Mouse (Mus musculus): ENCODE results near the gene Sprr2b.
"Not testable (repeated sequence)": the region's sequence is repeated elsewhere in the genome, so short reads cannot be mapped to it uniquely, and the experiment has no call there.

Sprr2b gene

DNA sequence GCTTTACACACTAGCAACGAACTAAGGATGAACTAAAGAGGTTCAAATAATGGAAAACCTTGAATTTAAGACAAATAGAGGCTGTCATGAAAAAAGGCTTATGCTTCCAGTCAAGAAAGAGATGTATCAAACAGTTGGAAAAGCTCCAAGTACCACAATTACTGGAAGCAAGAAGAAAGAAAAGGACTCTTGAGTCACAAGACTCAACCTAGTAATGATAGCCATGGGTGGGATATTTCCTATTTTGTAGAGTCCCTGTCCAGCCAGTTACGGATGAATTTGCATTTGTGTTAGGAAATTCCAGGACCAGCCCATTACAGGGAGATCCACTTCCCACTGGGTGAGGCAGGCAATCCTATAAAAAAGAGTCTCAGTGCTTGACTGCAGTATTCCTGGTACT lies at the start of gene Sprr2b:
Sprr2b (plus strand) TSS at position 301 of the 400 bp plus-strand sequence.
- DNase-seq (ENCODE audit: inconsistent ontology term) = no peak

DNA sequence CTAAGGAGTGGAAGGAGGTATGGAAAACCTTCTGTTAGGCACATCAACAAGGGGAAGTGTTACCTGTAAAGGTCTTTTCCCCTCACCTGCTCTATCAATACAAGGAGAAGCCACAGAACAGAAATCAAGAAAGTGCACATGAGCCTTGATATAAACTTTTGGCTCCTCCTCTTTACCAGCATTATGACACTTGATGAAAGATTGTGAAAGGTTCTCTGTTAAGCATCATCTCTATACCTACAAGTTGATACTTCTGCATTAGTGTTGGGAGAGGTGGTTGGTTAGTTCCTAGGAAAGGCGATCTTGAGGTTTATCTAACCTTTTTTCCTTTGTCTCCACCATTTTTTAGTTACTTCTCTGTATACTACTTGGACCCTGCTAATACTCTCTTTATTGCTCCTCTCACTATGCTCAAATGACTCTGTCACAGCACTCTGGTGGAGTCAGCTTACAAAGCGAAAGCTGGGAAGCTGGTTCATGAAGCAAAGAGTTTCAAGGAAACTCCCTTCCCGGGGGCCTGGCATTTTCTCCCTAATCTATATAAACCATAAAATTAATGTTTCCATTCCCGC lies 44.9 kb upstream of the Sprr2b start:
- DNase-seq (ENCODE audit: inconsistent ontology term) = not testable (repeated sequence)

DNA sequence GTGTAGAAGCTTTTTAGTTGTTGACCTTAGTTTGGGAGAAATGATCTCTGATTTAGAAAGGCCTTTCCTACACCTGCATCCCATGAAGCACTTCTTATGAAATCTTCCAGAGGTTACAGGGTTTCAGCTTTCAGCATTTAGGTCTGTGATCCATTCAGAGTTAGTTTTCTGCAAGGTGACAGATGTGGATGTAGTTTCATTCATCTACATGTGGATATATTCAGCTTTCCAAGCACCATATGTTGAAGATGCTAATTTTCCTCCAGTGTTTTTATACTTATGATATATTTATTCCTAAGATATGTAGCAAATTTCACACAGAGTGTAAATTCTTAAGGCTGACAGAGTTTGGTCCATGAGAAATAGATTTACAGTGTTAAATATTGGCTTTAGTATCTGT lies 42.9 kb upstream of the Sprr2b start:
- DNase-seq (ENCODE audit: inconsistent ontology term) = not testable (repeated sequence)

DNA sequence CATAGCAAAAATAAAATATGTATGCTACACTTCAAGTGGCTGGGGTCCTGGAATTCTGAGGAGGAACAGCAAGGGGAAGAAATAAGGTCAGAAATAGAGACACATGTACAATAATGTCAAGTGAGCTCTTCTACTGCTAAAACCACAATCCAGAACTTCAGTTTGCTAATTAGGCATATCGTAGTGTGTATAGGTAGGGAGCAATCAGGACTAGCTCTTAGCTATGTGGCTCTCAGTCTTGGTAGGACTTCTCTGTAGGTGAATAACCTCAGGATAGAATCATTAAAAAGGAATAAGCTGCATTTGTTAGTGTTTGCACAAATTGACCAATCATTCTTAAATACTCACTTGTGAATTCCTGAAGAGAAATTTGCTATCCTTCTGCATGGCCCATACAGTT lies 42.4 kb upstream of the Sprr2b start:
- not testable (repeated sequence) for DNase-seq (ENCODE audit: inconsistent ontology term)

DNA sequence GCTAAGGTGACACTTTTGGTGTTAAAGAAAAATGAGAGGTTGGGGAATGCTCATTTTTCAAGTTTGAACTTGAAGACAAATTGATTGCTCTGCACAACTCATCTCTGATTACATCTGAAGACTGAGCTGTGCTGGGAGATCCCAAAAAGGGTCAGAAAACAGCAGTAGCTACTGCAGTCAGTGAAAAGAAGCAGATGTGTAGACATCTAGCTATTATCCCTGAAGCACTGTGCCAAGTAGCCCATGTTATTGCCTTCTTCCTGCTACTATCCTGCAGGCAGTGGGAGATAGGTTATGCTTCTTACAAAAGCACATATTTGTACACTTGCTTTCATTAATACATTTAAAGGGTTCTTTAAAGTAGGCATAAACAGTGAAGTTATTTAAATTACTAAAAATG lies 36.8 kb upstream of the Sprr2b start:
- not testable (repeated sequence) for DNase-seq (ENCODE audit: inconsistent ontology term)

DNA sequence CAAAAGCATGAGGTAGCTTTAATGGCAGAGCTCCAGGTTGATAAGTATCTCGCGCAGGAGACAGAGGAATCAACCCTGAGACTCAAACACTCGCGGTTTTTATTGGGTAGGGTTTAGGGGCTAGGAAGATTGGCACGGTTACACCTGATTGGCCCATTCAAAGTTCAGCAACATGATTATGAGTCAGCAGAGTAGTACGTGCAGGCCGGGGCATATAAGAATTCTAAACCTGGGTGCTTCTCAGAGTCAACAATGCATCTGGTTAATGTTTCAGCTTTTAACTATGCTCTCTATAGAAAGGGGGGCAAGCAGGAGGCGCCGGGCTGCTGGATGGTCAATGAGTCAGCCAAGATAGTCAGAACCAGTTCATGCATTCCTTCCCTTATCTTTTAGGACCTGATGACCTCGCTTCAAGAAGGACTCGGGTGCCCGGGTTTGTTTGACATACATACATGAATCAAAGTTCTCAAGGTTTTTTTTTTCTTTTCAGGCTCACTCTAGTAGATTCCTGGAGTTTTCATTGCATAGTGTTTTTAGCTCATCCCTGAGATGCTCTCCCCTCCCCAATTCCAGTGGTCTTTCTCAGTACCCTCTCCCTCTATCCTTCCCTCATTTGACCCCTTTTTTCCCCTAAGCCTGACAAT lies 35.3 kb upstream of the Sprr2b start:
- DNase-seq (ENCODE audit: inconsistent ontology term) = not testable (repeated sequence)

DNA sequence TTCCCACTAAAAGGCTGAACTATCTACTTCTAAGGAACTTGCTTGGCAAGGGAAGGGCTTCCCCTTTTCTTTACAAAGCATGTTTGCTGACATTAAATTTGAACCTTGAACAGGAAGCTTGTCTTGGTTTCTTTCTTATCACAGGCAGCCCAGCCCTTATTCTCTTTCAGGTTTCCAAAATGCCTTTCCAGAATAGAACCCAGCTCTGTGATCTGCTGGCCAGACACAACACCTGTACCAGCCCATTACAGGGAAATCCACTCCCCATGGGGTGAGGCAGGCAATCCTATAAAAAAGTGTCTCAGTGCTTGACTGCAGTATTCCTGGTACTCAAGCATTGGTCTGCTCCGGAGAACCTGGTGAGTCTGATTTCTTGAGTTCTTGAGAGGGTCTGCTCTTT lies 31.3 kb upstream of the Sprr2b start, which contains the start of gene Sprr2a3:
Sprr2a3 (plus strand) TSS at position 317 of the 400 bp plus-strand sequence.
- not testable (repeated sequence) for DNase-seq (ENCODE audit: inconsistent ontology term)

DNA sequence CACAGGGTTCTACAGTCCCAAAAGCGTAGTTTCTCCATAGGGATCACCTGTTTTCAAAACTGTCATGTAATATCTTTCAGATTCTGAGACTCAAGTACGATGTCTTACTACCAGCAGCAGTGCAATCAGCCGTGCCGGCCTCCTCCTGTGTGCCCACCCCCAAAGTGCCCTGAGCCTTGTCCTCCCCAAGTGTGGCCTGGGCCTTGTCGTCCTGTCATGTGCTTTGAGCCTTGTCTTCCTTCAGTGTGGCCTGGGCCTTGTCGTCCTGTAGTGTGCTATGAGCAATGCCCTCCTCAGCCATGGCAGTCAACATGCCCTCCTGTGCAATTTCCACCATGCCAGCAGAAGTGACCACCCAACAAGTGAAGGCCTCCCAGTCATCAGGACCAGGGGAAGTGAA lies 27.9 kb upstream of the Sprr2b start:
- DNase-seq (ENCODE audit: inconsistent ontology term) = not testable (repeated sequence)

DNA sequence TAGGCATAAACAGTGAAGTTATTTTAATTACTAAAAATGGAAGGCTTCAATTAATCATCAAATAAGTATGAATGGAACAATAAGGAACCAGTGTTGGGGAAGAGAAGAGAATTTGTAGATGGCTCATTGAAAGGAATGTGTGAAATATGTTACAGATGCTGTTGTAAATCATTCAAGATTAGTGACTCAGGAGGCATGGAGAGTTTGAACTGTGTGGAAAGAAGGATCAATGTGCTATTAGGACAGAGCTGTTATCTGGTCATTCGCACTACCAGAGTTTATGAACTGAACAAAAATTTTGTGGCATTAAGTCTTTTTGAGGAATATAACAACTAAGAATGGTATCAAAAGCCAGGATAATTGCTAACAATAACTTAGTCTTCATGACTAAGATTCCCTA lies 9.0 kb upstream of the Sprr2b start:
- peak; percentile 54 for DNase-seq (ENCODE audit: inconsistent ontology term)

DNA sequence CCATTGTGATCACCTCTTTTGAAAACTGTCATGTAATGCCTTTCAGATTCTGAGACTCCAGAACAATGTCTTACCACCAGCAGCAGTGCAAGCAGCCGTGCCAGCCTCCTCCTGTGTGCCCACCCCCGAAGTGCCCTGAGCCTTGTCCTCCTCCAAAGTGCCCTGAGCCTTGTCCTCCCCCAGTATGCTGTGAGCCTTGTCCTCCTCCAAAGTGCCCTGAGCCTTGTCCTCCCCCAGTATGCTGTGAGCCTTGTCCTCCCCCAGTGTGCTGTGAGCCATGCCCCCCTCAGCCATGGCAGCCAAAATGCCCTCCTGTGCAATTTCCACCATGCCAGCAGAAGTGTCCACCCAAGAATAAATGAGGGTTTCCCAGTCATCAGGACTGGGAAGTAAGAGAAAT lies 964 bp downstream of the Sprr2b start:
- no peak for DNase-seq (ENCODE audit: inconsistent ontology term)

DNA sequence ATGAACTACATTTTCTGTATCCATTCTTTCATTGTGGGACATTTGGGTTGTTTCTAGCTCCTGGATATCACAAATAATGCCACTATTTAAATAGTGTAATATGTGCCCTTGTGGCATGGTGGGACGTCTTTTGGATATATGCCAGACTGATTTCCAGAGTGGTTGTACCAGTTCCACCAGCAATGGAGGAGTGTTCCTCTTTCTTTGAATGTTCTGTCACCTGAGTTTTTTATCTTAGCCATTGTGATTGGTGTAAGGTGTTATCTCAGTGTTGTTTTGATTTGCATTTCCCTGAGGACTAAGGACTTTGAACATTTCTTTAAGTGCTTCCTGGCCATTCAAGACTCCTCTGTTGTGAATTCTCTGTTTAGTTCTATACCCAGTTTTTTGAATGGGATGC lies 19.9 kb downstream of the Sprr2b start:
- no peak for DNase-seq (ENCODE audit: inconsistent ontology term)

DNA sequence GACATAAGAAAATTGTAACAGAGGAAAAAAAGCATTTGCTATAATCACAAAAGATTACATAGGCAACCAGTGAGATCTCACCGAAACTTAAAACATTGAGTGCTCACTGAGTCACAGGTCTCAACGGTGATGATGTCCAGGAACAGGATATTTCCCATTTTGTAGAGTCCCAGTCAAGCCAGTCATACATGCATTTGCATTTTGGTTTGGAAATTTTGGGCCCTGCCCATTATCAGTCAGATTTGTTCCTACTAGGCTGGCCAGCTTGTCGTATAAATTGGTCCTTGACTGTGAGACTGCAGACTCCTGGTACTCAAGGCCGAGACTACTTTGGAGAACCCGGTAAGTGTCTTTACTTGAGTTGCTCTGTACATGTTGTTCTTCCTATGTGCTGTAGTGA lies 22.4 kb downstream of the Sprr2b start, which contains the start of gene Sprr2d:
Sprr2d (plus strand) TSS at position 301 of the 400 bp plus-strand sequence.
- DNase-seq (ENCODE audit: inconsistent ontology term) = no peak

DNA sequence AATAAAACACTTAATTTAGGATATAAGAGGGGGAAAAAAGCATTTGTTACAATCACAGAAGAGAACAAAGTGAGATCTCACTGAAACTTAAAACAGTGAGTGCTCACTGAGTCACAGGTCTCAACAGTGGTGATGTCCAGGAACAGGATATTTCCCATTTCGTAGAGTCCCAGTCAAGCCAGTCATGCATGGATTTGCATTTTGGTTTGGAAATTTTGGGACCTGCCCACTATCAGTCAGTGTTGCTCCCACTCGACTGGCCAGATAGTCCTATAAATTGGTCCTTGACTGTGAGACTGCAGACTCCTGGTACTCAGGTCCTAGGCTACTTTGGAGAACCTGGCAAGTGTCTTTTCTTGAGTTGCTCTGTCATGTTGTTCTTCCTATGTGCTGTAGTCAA lies 35.4 kb downstream of the Sprr2b start, which contains the start of gene Sprr2e:
Sprr2e (plus strand) TSS at position 301 of the 400 bp plus-strand sequence.
- DNase-seq (ENCODE audit: inconsistent ontology term) = no peak

DNA sequence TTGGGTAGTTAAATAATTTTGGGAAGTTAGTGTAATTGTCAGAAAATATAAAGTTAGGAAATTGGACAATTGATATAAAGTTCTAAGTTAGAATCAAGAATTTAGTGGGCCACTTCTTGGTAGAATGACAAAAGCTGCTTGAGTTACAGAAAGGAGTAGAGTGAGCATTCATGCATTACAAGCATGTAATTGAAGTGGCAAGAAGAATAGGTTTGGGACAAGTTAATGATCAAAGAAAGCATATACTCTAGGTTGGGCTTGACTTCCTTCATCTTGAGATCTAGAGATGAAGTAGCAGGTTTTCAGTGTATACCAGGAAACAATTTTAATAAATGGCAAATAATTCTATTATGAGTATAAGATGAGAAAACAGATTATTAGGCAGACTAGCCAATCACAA lies 45.2 kb downstream of the Sprr2b start:
- no peak for DNase-seq (ENCODE audit: inconsistent ontology term)

DNA sequence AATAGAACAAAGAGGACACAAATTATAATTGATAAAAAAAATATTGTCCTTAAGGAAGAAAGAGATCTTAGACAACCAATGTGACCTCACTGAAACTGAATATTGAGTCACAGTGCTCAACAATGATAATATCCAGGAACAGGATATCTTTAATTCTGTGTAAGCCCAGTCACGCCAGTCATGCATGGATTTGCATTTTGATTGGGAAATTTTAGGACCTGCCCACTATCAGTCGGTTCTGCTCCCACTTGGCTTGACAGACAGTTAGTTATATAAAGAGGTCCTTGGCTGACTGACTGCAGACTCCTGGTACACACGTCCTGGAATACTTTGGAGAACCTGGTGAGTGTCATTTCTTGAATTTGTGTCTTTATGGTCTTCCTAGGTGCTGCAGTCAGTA lies 48.5 kb downstream of the Sprr2b start, which contains the start of gene Sprr2f:
Sprr2f (plus strand) TSS at position 301 of the 400 bp plus-strand sequence.
- DNase-seq (ENCODE audit: inconsistent ontology term) = no peak

All from Muller cell, postnatal 12 days (primary cell).